Mouse (Mus musculus) liver, embryonic 13.5 days (tissue): ENCODE data around the gene Hrct1. TPM values are rescaled to one million over a fixed set of nuclear protein-coding genes. Genes with fewer than 3 reads are reported as not detected.

ENCODE experiments used
- polyA plus RNA-seq: library from polyadenylated mRNA; unstranded; fragments of >200 nt; fragmentation: Nextera tagmentation; extraction: Ambion mirVana; gene quantifications from 2 replicates; pipeline ENCODE4 v1.2.1, GENCODE M21; 2015

The Hrct1 gene
- polyA plus RNA-seq, 1 experiment from 2014 or later = 0.09 TPM

Other genes starting within 250 kb of the Hrct1 start
- gene Sit1, start 243.5 kb upstream of the Hrct1 start, polyA plus RNA-seq = not detected in 2 replicates
- 34.2 and 34.3 TPM in 2 replicates for gene Ccdc107, start 234.3 kb upstream of the Hrct1 start, polyA plus RNA-seq
- 29.4 and 35.8 TPM in 2 replicates for gene Arhgef39, start 227.5 kb upstream of the Hrct1 start, polyA plus RNA-seq
- gene Car9, start 220.2 kb upstream of the Hrct1 start, polyA plus RNA-seq = 0.85 and 1.0 TPM in 2 replicates
- 28.8 and 31.9 TPM in 2 replicates for gene Tpm2, start 203.4 kb upstream of the Hrct1 start, polyA plus RNA-seq
- gene Creb3, start 164.9 kb upstream of the Hrct1 start, polyA plus RNA-seq = 20.6 and 21.9 TPM in 2 replicates
- gene Tln1, start 164.5 kb upstream of the Hrct1 start, polyA plus RNA-seq = 38.6 and 42.4 TPM in 2 replicates
- gene Rgp1, start 148.5 kb upstream of the Hrct1 start, polyA plus RNA-seq = 13.8 and 15.1 TPM in 2 replicates
- 16.5 and 18.1 TPM in 2 replicates for gene Gba2, start 148.3 kb upstream of the Hrct1 start, polyA plus RNA-seq
- gene Msmp, start 142.7 kb upstream of the Hrct1 start, polyA plus RNA-seq = 0.60 TPM in 1 of 2 replicates, not detected in the other
- 0.80 and 0.89 TPM in 2 replicates for gene Npr2, start 95.3 kb upstream of the Hrct1 start, polyA plus RNA-seq
- gene Spag8, start 73.6 kb upstream of the Hrct1 start, polyA plus RNA-seq = 0.10 and 0.12 TPM in 2 replicates
- gene Hint2, start 70.7 kb upstream of the Hrct1 start, polyA plus RNA-seq = 66.4 and 66.9 TPM in 2 replicates
- gene Tmem8b, start 58.2 kb upstream of the Hrct1 start, polyA plus RNA-seq = 0.19 and 0.23 TPM in 2 replicates
- gene Fam221b, start 58.0 kb upstream of the Hrct1 start, polyA plus RNA-seq = 1.3 and 1.8 TPM in 2 replicates
- gene Olfr70, start 26.4 kb upstream of the Hrct1 start, polyA plus RNA-seq = not detected in 2 replicates
- gene Olfr71, start 16.9 kb upstream of the Hrct1 start, polyA plus RNA-seq = not detected in 2 replicates
- gene Spaar, start 2.8 kb downstream of the Hrct1 start, polyA plus RNA-seq = not detected in 2 replicates
- gene Olfr159, start 43.8 kb downstream of the Hrct1 start, polyA plus RNA-seq = not detected in 2 replicates
- not detected in 2 replicates for gene Olfr156, start 96.7 kb downstream of the Hrct1 start, polyA plus RNA-seq
- gene Olfr157, start 113.0 kb downstream of the Hrct1 start, polyA plus RNA-seq = not detected in 2 replicates
- not detected in 2 replicates for gene Olfr155, start 124.4 kb downstream of the Hrct1 start, polyA plus RNA-seq
- 2.1 and 2.3 TPM in 2 replicates for gene Reck, start 148.3 kb downstream of the Hrct1 start, polyA plus RNA-seq
- gene Glipr2, start 230.2 kb downstream of the Hrct1 start, polyA plus RNA-seq = 39.0 and 45.7 TPM in 2 replicates